Mouse (Mus musculus): ENCODE measurements around the gene Tomm20. TPM values are rescaled to one million over a fixed set of nuclear protein-coding genes. Genes with fewer than 3 reads are reported as not detected.
A peak's percentile ranks its signal among the peaks of the same experiment; 100 is the strongest.
"Not testable (repeated sequence)": the region's sequence is repeated elsewhere in the genome, so short reads cannot be mapped to it uniquely, and the experiment has no call there.

The Tomm20 gene
- total RNA-seq, 2 experiments from 2014 or later = 186 to 201 TPM

GRCm38 (mm10) chr8:126901049-126901448 lies 44.6 kb downstream of the Tomm20 start:
- DNase-seq (ENCODE audit: low spot score in 2 of 2) = no peak
- intact Hi-C loops (cut with DNase I) = no loop called here

DNA sequence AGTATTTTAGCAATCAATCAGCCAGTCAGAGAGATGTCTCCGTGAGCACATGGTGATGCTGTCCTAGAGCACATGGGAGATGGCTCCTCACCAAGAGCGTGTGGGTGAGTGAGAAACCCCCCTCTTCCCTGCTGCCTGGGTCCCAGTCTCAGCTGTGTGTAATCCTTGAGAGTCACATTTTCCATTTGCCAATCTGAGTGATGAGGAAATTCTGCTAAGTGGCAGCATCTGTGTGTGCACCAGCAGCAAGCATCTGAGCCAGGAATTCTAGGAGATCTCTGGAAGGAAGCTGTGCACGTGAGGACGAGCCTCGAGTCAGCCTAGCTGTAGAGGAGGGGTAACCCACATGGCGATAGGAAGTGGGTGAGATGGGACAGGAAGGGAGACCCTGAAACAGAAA lies 50.5 kb downstream of the Tomm20 start:
- intact Hi-C loops (cut with DNase I) = no loop called here

GRCm38 (mm10) chr8:126887639-126888006 lies 58.0 kb downstream of the Tomm20 start:
- intact Hi-C loops (cut with DNase I) = no loop called here
- DNase-seq (ENCODE audit: low spot score in 2 of 2) = no peak

More for the DNA sequence above, 50.5 kb downstream of the Tomm20 start:
- peak; percentile 70 to 75 for DNase-seq (ENCODE audit: low spot score in 2 of 2)

GRCm38 (mm10) chr8:126886741-126887638 lies 58.7 kb downstream of the Tomm20 start:
- intact Hi-C loops (cut with DNase I) = no loop called here
- DNase-seq (ENCODE audit: low spot score in 2 of 2) = no peak

GRCm38 (mm10) chr8:126885554-126886485 lies 59.8 kb downstream of the Tomm20 start:
- intact Hi-C loops (cut with DNase I) = no loop called here
- no peak for DNase-seq (ENCODE audit: low spot score in 2 of 2)

GRCm38 (mm10) chr8:126884202-126884926 lies 61.3 kb downstream of the Tomm20 start:
- intact Hi-C loops (cut with DNase I) = loop anchor here (5.0 kb wide), 1 partner anchor 217 kb away; no protein-coding TSS in a partner anchor
- DNase-seq (ENCODE audit: low spot score in 2 of 2) = peak; percentile 30 to 51

GRCm38 (mm10) chr8:126883752-126884151 lies 61.9 kb downstream of the Tomm20 start:
- intact Hi-C loops (cut with DNase I) = loop anchor here (5.0 kb wide), 1 partner anchor 216 kb away; no protein-coding TSS in a partner anchor
- DNase-seq (ENCODE audit: low spot score in 2 of 2) = no peak

DNA sequence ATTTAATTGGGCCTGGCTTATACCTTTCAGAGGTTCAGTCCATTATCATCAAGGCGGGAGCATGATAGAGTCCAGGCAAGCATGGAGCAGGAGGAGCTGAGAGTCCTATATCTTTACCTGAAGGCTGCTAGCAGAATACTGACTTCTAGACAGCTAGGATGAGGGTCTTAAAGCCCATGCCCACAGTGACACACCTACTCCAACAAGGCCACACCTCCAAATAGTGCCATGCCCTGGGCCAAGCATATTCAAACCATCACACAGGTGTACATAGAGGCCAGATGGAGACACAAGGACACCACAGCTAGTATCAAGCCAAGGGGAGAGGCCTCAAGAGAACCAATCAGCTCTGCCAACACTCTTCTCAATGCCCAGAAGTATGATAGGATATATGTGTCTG lies 63.1 kb downstream of the Tomm20 start:
- intact Hi-C loops (cut with DNase I) = loop anchor here (5.0 kb wide), 1 partner anchor 215 kb away; no protein-coding TSS in a partner anchor
- DNase-seq (ENCODE audit: low spot score in 2 of 2) = not testable (repeated sequence)

GRCm38 (mm10) chr8:126881641-126882140 lies 64.0 kb downstream of the Tomm20 start:
- intact Hi-C loops (cut with DNase I) = loop anchor here (5.0 kb wide), 1 partner anchor 214 kb away; no protein-coding TSS in a partner anchor
- DNase-seq (ENCODE audit: low spot score in 2 of 2) = no peak

Other genes starting within 250 kb of the Tomm20 start
- gene Rbm34, start 25.2 kb upstream of the Tomm20 start, total RNA-seq (2021) = 10 to 100 TPM; 12.7 to 13.2 TPM
- 10 to 100 TPM; 16.7 to 21.5 TPM for gene Pard3, start 118.0 kb upstream of the Tomm20 start, total RNA-seq (2021)

All from left cerebral cortex, postnatal 36 days (tissue).